Mouse (Mus musculus) forebrain, embryonic 13.5 days (tissue): ENCODE data around the gene Tmem209. TPM values are rescaled to one million over a fixed set of nuclear protein-coding genes. Genes with fewer than 3 reads are reported as not detected.

Experiments used
- ATAC-seq: fragments of 200-750 bp; cut with Nextera tagmentation; 2 replicates; pipeline ENCODE4 v1.8.0; 2017
- H3K27ac ChIP-seq: fragments of 300-500 bp; sonication (generic); 2 replicates; pipeline ENCODE4 v1.5.1; 2015; ENCODE audit warnings: inconsistent platforms, mild to moderate bottlenecking, moderate library complexity
- H3K27me3 ChIP-seq: fragments of 300-500 bp; sonication (generic); 2 replicates; pipeline ENCODE4 v1.6.1; 2015; ENCODE audit warnings: mild to moderate bottlenecking, inconsistent platforms
- H3K36me3 ChIP-seq: fragments of 300-500 bp; sonication (generic); 2 replicates; pipeline ENCODE4 v1.6.1; 2015; ENCODE audit warnings: mild to moderate bottlenecking, inconsistent platforms; ENCODE audit not compliant: poor library complexity, severe bottlenecking
- H3K4me1 ChIP-seq: fragments of 300-500 bp; sonication (generic); 2 replicates; pipeline ENCODE4 v1.6.1; 2015; ENCODE audit warnings: inconsistent platforms
- H3K4me2 ChIP-seq: fragments of 300-500 bp; sonication (generic); 2 replicates; pipeline ENCODE4 v1.6.1; 2015; ENCODE audit warnings: inconsistent platforms, mild to moderate bottlenecking, moderate library complexity
- H3K4me3 ChIP-seq: fragments of 300-500 bp; sonication (generic); 2 replicates; pipeline ENCODE4 v1.5.1; 2015; ENCODE audit warnings: mild to moderate bottlenecking, inconsistent platforms
- H3K9ac ChIP-seq: fragments of 300-500 bp; sonication (generic); 2 replicates; pipeline ENCODE4 v1.6.1; 2015; ENCODE audit warnings: mild to moderate bottlenecking, inconsistent platforms
- H3K9me3 ChIP-seq: fragments of 300-500 bp; sonication (generic); replicated peaks from 2 replicates; pipeline ENCODE4 v1.6.1; 2016; ENCODE audit warnings: inconsistent platforms
- WGBS: fragments of 180-500 bp; shearing (Covaris S2); methylation state at CpG from one replicate; pipeline ENCODE4 v1.1.7; 2015; 5-methylcytosine and 5-hydroxymethylcytosine counted together
- polyA plus RNA-seq: library from polyadenylated mRNA; unstranded; fragments of >200 nt; fragmentation: Nextera tagmentation; extraction: Ambion mirVana; gene quantifications from 2 replicates; pipeline ENCODE4 v1.2.1, GENCODE M21; 2015

Tmem209 gene
- polyA plus RNA-seq, 1 experiment from 2014 or later, result 37.6 TPM

GRCm38 (mm10) chr6:30477210-30477714 lies 32.3 kb downstream of the Tmem209 start:
- Histone ChIP-seq H3K27ac (peak overlapping the region; percentile 22; the same call in 1 of the 2 replicates), H3K9ac (no peak overlapping the region), H3K4me2 (no peak overlapping the region), H3K27me3 (no peaks in the 10 kb centered on the region), H3K4me1 (no peaks in the 10 kb centered on the region), H3K9me3 (no peaks in the 10 kb centered on the region), H3K4me3 (no peak overlapping the region), H3K36me3 (peaks cover 44% of the 10 kb centered on the region)
- WGBS, result 85% methylated on average over 8 of the region's 8 CpGs
- ATAC-seq, result no peak

GRCm38 (mm10) chr6:30476025-30476765 lies 33.4 kb downstream of the Tmem209 start:
- Histone ChIP-seq H3K9me3 (no peaks in the 10 kb centered on the region), H3K36me3 (peaks cover 35% of the 10 kb centered on the region), H3K4me1 (no peaks in the 10 kb centered on the region), H3K4me3 (no peak overlapping the region), H3K9ac (no peak overlapping the region), H3K27ac (no peak overlapping the region), H3K27me3 (no peaks in the 10 kb centered on the region), H3K4me2 (no peak overlapping the region)
- 78% methylated on average over 10 of the region's 10 CpGs for WGBS
- no peak for ATAC-seq

GRCm38 (mm10) chr6:30471706-30472105 lies 37.9 kb downstream of the Tmem209 start:
- H3K27ac ChIP-seq, result no peak overlapping the region
- H3K4me1 ChIP-seq, result peaks cover 14% of the 10 kb centered on the region
- H3K27me3 ChIP-seq, result no peaks in the 10 kb centered on the region
- H3K36me3 ChIP-seq, result no peaks in the 10 kb centered on the region
- H3K9me3 ChIP-seq, result no peaks in the 10 kb centered on the region
- no peak overlapping the region for H3K4me2 ChIP-seq
- no peak for ATAC-seq
- H3K4me3 ChIP-seq, result no peak overlapping the region
- no peak overlapping the region for H3K9ac ChIP-seq
- WGBS, result 72% methylated on average over 3 of the region's 3 CpGs

GRCm38 (mm10) chr6:30469370-30469769 lies 40.2 kb downstream of the Tmem209 start:
- 51% methylated on average over 12 of the region's 12 CpGs for WGBS

GRCm38 (mm10) chr6:30468684-30469083 lies 40.9 kb downstream of the Tmem209 start:
- H3K4me2 ChIP-seq, result no peak overlapping the region
- H3K9ac ChIP-seq, result no peak overlapping the region
- H3K27me3 ChIP-seq, result no peaks in the 10 kb centered on the region
- no peaks in the 10 kb centered on the region for H3K36me3 ChIP-seq
- H3K9me3 ChIP-seq, result no peaks in the 10 kb centered on the region
- no peak overlapping the region for H3K4me3 ChIP-seq
- peak overlapping the region; percentile 52 for H3K27ac ChIP-seq
- no peak for ATAC-seq
- 60% methylated on average over 12 of the region's 12 CpGs for WGBS
- peaks cover 14% of the 10 kb centered on the region for H3K4me1 ChIP-seq

More at GRCm38 (mm10) chr6:30469370-30469769, 40.2 kb downstream of the Tmem209 start:
- Histone ChIP-seq H3K27ac (peak overlapping the region; percentile 52), H3K9me3 (no peaks in the 10 kb centered on the region), H3K36me3 (no peaks in the 10 kb centered on the region), H3K9ac (peak overlapping the region; percentile 43; the same call in 1 of the 2 replicates), H3K4me2 (no peak overlapping the region), H3K4me3 (no peak overlapping the region), H3K4me1 (peaks cover 14% of the 10 kb centered on the region), H3K27me3 (no peaks in the 10 kb centered on the region)
- peak; percentile 59 for ATAC-seq

- Histone ChIP-seq H3K4me3 (no peak overlapping the region), H3K4me1 (peaks cover 14% of the 10 kb centered on the region), H3K4me2 (no peak overlapping the region), H3K9ac (no peak overlapping the region), H3K36me3 (no peaks in the 10 kb centered on the region), H3K27ac (no peak overlapping the region; the same call in 1 of the 2 replicates), H3K9me3 (no peaks in the 10 kb centered on the region), H3K27me3 (no peaks in the 10 kb centered on the region)
- 89% methylated on average over 1 of the region's 1 CpGs for WGBS
- no peak for ATAC-seq
Measured at GRCm38 (mm10) chr6:30468058-30468457, 41.5 kb downstream of the Tmem209 start.

GRCm38 (mm10) chr6:30465586-30465985 lies 44.0 kb downstream of the Tmem209 start:
- 90% methylated on average over 11 of the region's 11 CpGs for WGBS
- Histone ChIP-seq H3K9me3 (no peaks in the 10 kb centered on the region), H3K4me2 (no peak overlapping the region), H3K4me3 (no peak overlapping the region), H3K27ac (no peak overlapping the region), H3K36me3 (no peaks in the 10 kb centered on the region), H3K4me1 (peaks cover 32% of the 10 kb centered on the region), H3K27me3 (no peaks in the 10 kb centered on the region), H3K9ac (no peak overlapping the region)
- ATAC-seq, result no peak

- H3K9me3 ChIP-seq, result no peaks in the 10 kb centered on the region
- no peak for ATAC-seq
- H3K27ac ChIP-seq, result no peak overlapping the region
- H3K9ac ChIP-seq, result no peak overlapping the region
- peaks cover 34% of the 10 kb centered on the region for H3K4me1 ChIP-seq
- 54% methylated on average over 7 of the region's 7 CpGs for WGBS
- H3K27me3 ChIP-seq, result no peaks in the 10 kb centered on the region
- H3K4me2 ChIP-seq, result no peak overlapping the region
- no peak overlapping the region for H3K4me3 ChIP-seq
- H3K36me3 ChIP-seq, result no peaks in the 10 kb centered on the region
Measured at GRCm38 (mm10) chr6:30462822-30463221, 46.8 kb downstream of the Tmem209 start.

- Histone ChIP-seq H3K9me3 (no peaks in the 10 kb centered on the region), H3K4me1 (peaks cover 34% of the 10 kb centered on the region), H3K4me2 (no peak overlapping the region), H3K9ac (no peak overlapping the region), H3K36me3 (no peaks in the 10 kb centered on the region), H3K27me3 (no peaks in the 10 kb centered on the region), H3K4me3 (no peak overlapping the region), H3K27ac (peak overlapping the region; percentile 99)
- ATAC-seq, result no peak
- WGBS, result 79% methylated on average over 13 of the region's 13 CpGs
Measured at GRCm38 (mm10) chr6:30461755-30462344, 47.7 kb downstream of the Tmem209 start.

- Histone ChIP-seq H3K4me2 (peak overlapping the region; percentile 68), H3K36me3 (no peaks in the 10 kb centered on the region), H3K4me3 (peak overlapping the region; percentile 6), H3K9me3 (no peaks in the 10 kb centered on the region), H3K9ac (peak overlapping the region; percentile 73), H3K27me3 (no peaks in the 10 kb centered on the region), H3K4me1 (peaks cover 34% of the 10 kb centered on the region), H3K27ac (peak overlapping the region; percentile 99)
- ATAC-seq, result peak; percentile 96
- 7% methylated on average over 19 of the region's 19 CpGs for WGBS
Measured at GRCm38 (mm10) chr6:30460750-30461446, 48.7 kb downstream of the Tmem209 start.

- WGBS, result 4% methylated on average over 40 of the region's 40 CpGs
- peaks cover 8% of the 10 kb centered on the region for H3K36me3 ChIP-seq
- no peaks in the 10 kb centered on the region for H3K27me3 ChIP-seq
- H3K9ac ChIP-seq, result peak overlapping the region; percentile 73
- H3K4me3 ChIP-seq, result peak overlapping the region; percentile 47
- H3K9me3 ChIP-seq, result no peaks in the 10 kb centered on the region
- peaks cover 34% of the 10 kb centered on the region for H3K4me1 ChIP-seq
- peak overlapping the region; percentile 99 for H3K27ac ChIP-seq
- peak; percentile 48 for ATAC-seq
- peak overlapping the region; percentile 68 for H3K4me2 ChIP-seq
Measured at GRCm38 (mm10) chr6:30459811-30460749, 49.5 kb downstream of the Tmem209 start.
